Mouse (Mus musculus): Measurements from ENCODE around the gene Rnh1. TPM values are rescaled to one million over a fixed set of nuclear protein-coding genes. Genes with fewer than 3 reads are reported as not detected.

Gene Rnh1
- polyA plus RNA-seq (2012; rRNA removed), result 23.5 and 28.6 TPM in 2 replicates

DNA sequence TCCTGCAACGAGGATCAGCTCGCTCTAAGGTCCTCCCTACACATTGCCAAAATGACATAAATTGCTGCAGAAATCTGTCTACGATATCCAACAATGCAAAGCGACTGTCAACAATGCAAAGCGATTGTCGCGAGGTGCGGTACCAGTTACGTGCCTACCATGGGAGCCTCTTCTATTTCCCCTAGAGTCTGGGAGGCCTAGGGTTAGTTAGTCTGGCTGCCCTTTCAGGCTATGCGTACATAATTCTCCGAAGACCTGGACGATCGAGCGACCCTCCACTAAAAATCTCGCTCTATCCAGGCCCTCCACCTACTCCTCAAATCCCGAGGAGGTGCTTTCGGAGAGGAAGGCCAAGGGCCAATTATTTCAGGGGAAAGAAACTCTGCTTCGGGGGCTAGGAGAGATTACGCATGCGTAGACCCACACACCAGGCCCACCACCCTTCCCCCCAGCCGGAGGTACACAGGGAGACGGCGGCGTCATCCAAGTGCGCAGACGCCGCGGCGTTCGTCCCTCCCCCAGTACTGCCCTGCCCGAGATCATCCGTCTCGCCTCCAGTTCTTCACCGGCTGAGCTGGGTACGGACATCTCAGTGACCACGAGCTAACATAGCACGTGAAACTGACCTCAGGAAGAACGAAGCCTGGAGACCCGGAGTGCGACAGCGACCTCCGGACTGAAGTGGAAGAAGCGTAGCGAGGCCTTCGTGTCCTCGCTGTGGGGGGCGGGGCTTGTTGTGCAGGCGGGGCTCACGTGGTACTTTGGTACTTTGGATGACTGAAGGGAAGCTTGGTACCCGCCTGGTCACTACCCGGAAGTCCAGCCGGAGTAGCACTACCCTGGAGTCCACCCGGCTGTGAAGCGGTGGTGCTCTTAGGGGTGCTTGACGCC is at the start of gene Rnh1:
Gene Rnh1 (minus strand): TSS at position 742 of the 891 bp plus-strand sequence.

GRCm38 (mm10) chr7:141215101-141215879 is 42.6 kb upstream of the Rnh1 start, which contains the start of gene Rassf7:
Rassf7 (plus strand) TSS chr7:141215860.

DNA sequence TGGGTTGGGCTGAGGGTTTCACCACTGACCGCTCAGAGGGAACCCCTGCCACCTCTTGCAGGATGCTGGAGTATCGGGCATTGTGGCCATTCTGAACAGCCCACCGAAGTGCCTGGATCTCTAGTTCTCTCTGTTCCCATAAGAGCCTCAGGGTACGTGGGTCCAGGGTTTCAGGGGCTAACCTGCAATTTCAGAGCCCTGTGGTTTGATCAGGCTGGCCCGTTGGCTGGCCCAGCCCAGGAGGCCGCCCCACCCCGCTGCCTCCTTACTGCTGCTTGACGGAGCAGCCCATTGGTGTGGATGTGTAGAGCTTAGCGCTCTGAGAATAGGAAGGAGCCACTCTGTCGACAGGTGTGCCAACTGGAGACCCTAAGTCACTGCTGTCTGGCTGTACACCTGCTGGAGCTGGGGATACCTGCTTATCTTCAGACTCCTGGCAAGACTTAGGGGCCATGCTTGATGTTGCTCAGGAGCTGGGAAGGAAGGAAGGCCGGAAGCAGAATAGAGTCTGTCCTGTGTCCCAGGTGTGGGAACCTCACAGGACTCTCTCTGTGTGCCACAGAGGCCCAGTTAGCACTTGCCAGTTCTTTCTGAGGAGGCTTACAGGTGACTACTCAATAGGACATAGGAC is 41.1 kb upstream of the Rnh1 start, which contains the start of gene Lmntd2:
Gene Lmntd2 (minus strand): TSS at position 476 of the 631 bp plus-strand sequence.

GRCm38 (mm10) chr7:141193948-141194347 is 21.3 kb upstream of the Rnh1 start, which contains the start of the genes Hras and Lrrc56:
Hras (minus strand) TSS chr7:141194005.
Lrrc56 (plus strand) TSS chr7:141194157.

GRCm38 (mm10) chr7:141122245-141122644 is 50.4 kb downstream of the Rnh1 start, which contains the start of gene Ptdss2:
Ptdss2 (plus strand) TSS chr7:141122382.

GRCm38 (mm10) chr7:141117636-141118035 is 55.0 kb downstream of the Rnh1 start, which contains the start of gene Ano9:
Ano9 (minus strand) TSS chr7:141117806.

Other genes starting within 250 kb of the Rnh1 start
- gene Pgghg, start 231.5 kb downstream of the Rnh1 start, polyA plus RNA-seq (2012; rRNA removed), result 6.0 and 7.0 TPM in 2 replicates
- 0.38 and 0.46 TPM in 2 replicates for gene Ifitm5, start 222.6 kb downstream of the Rnh1 start, polyA plus RNA-seq (2012; rRNA removed)
- not detected in 2 replicates for gene Gm45717, start 216.9 kb downstream of the Rnh1 start, polyA plus RNA-seq (2012; rRNA removed)
- 219 and 222 TPM in 2 replicates for gene Ifitm2, start 216.9 kb downstream of the Rnh1 start, polyA plus RNA-seq (2012; rRNA removed)
- gene Ifitm1, start 205.6 kb downstream of the Rnh1 start, polyA plus RNA-seq (2012; rRNA removed), result 29.1 and 33.2 TPM in 2 replicates
- gene Ifitm3, start 162.1 kb downstream of the Rnh1 start, polyA plus RNA-seq (2012; rRNA removed), result 28.7 and 41.6 TPM in 2 replicates
- gene Ifitm6, start 154.9 kb downstream of the Rnh1 start, polyA plus RNA-seq (2012; rRNA removed), result 8.3 and 10.9 TPM in 2 replicates
- gene Gm17387, start 143.7 kb downstream of the Rnh1 start, polyA plus RNA-seq (2012; rRNA removed), result not detected in 2 replicates
- 0.59 and 0.76 TPM in 2 replicates for gene B4galnt4, start 111.8 kb downstream of the Rnh1 start, polyA plus RNA-seq (2012; rRNA removed)
- gene Pkp3, start 94.6 kb downstream of the Rnh1 start, polyA plus RNA-seq (2012; rRNA removed), result 0.38 and 0.48 TPM in 2 replicates
- 9.1 and 10.7 TPM in 2 replicates for gene Sigirr, start 72.3 kb downstream of the Rnh1 start, polyA plus RNA-seq (2012; rRNA removed)
- gene Ano9, start 55.1 kb downstream of the Rnh1 start, polyA plus RNA-seq (2012; rRNA removed), result 0.36 TPM in 2 replicates
- 62.0 and 81.0 TPM in 2 replicates for gene Ptdss2, start 50.5 kb downstream of the Rnh1 start, polyA plus RNA-seq (2012; rRNA removed)
- gene Hras, start 21.1 kb upstream of the Rnh1 start, polyA plus RNA-seq (2012; rRNA removed), result 67.7 and 68.0 TPM in 2 replicates
- gene Lrrc56, start 21.3 kb upstream of the Rnh1 start, polyA plus RNA-seq (2012; rRNA removed), result 13.2 and 14.8 TPM in 2 replicates
- 1.6 and 2.0 TPM in 2 replicates for gene Lmntd2, start 41.2 kb upstream of the Rnh1 start, polyA plus RNA-seq (2012; rRNA removed)
- gene Rassf7, start 43.0 kb upstream of the Rnh1 start, polyA plus RNA-seq (2012; rRNA removed), result 22.1 and 22.8 TPM in 2 replicates
- gene Phrf1, start 55.9 kb upstream of the Rnh1 start, polyA plus RNA-seq (2012; rRNA removed), result 10.8 and 16.2 TPM in 2 replicates
- 8.3 and 11.9 TPM in 2 replicates for gene Irf7, start 93.6 kb upstream of the Rnh1 start, polyA plus RNA-seq (2012; rRNA removed)
- 0.07 and 0.09 TPM in 2 replicates for gene Cdhr5, start 103.9 kb upstream of the Rnh1 start, polyA plus RNA-seq (2012; rRNA removed)
- 0.23 and 0.67 TPM in 2 replicates for gene Sct, start 106.3 kb upstream of the Rnh1 start, polyA plus RNA-seq (2012; rRNA removed)
- gene Drd4, start 119.1 kb upstream of the Rnh1 start, polyA plus RNA-seq (2012; rRNA removed), result 0.01 TPM in 1 of 2 replicates, not detected in the other
- 7.0 and 8.4 TPM in 2 replicates for gene Deaf1, start 154.8 kb upstream of the Rnh1 start, polyA plus RNA-seq (2012; rRNA removed)
- gene Tmem80, start 154.9 kb upstream of the Rnh1 start, polyA plus RNA-seq (2012; rRNA removed), result 11.7 and 13.9 TPM in 2 replicates
- gene Eps8l2, start 166.0 kb upstream of the Rnh1 start, polyA plus RNA-seq (2012; rRNA removed), result 7.1 and 8.9 TPM in 2 replicates
- gene Taldo1, start 219.3 kb upstream of the Rnh1 start, polyA plus RNA-seq (2012; rRNA removed), result 238 and 279 TPM in 2 replicates
- gene Gatd1, start 241.3 kb upstream of the Rnh1 start, polyA plus RNA-seq (2012; rRNA removed), result 12.6 and 15.1 TPM in 2 replicates